Mouse (Mus musculus) cortical plate, adult 2 months (tissue): ENCODE results near the gene Jade3.
"Not testable (repeated sequence)": the region's sequence is repeated elsewhere in the genome, so short reads cannot be mapped to it uniquely, and the experiment has no call there.

Experiments used
- CTCF ChIP-seq: fragments of 200-500 bp; IDR thresholded peaks from 2 replicates; pipeline ENCODE4 v1.5.1; 2011; ENCODE audit warnings: mild to moderate bottlenecking, control low read depth, low read length; ENCODE audit not compliant: insufficient read depth; ENCODE audit errors: extremely low read depth
- POLR2A ChIP-seq: fragments of 200-500 bp; IDR thresholded peaks from 2 replicates; pipeline ENCODE4 v1.6.1; 2011; ENCODE audit warnings: mild to moderate bottlenecking, low read length, control low read depth; ENCODE audit not compliant: insufficient read depth; ENCODE audit errors: extremely low read depth

DNA sequence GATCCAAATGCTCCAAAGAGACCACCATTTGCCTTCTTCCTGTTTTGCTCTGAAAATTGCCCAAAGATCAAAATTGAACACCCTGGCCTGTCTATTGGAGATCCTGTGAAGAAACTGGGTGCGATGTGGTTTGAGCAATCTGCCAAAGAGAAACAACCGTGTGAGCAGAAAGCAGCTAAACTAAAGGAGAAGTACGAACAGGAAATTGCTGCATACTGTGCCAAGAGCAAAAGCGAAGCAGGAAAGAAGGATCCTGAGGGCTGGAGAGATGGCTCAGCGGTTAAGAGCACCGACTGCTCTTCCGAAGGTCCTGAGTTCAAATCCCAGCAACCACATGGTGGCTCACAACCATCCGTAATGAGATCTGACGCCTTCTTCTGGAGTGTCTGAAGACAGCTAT lies 33.5 kb upstream of the Jade3 start:
- TF ChIP-seq POLR2A, CTCF: not testable (repeated sequence)
